Mouse (Mus musculus) olfactory bulb, adult 2 months (tissue): ENCODE data around the gene Havcr2.

Experiments
- CTCF ChIP-seq: fragments of 200-500 bp; IDR thresholded peaks from 2 replicates; pipeline ENCODE4 v1.5.1; 2012; ENCODE audit warnings: low read depth, mild to moderate bottlenecking, low read length, moderate library complexity; ENCODE audit not compliant: insufficient read depth
- POLR2A ChIP-seq: fragments of 200-500 bp; IDR thresholded peaks from 2 replicates; pipeline ENCODE4 v1.6.1; 2012; ENCODE audit warnings: mild to moderate bottlenecking, low read depth, low read length, moderate library complexity; ENCODE audit not compliant: insufficient read depth

- no peak for TF ChIP-seq POLR2A
- no peak for TF ChIP-seq CTCF
These were observed 23.6 kb upstream of the Havcr2 start for GRCm38 (mm10) chr11:46431129-46431528.
